Mouse (Mus musculus): ENCODE data around the gene Nacc1. TPM values are rescaled to one million over a fixed set of nuclear protein-coding genes. Genes with fewer than 3 reads are reported as not detected.

The Nacc1 gene
- polyA plus RNA-seq, 1 experiment from 2014 or later, result 21.3 TPM

GRCm38 (mm10) chr8:84640617-84641294 lies 46.9 kb downstream of the Nacc1 start:
- Histone ChIP-seq H3K9me3 (replicated peaks) (no peaks in the 10 kb centered on the region), H3K36me3 (no peaks in the 10 kb centered on the region), H3K27me3 (no peaks in the 10 kb centered on the region), H3K4me1 (peaks cover 22% of the 10 kb centered on the region), H3K27ac (no peak overlapping the region), H3K4me3 (no peak overlapping the region), H3K9ac (no peak overlapping the region), H3K4me2 (replicated peaks) (no peak overlapping the region)
- no peak for ATAC-seq (ENCODE audit: low FRiP score)
- 73% methylated on average over 7 of the region's 7 CpGs for WGBS

- Histone ChIP-seq H3K36me3 (no peaks in the 10 kb centered on the region), H3K9me3 (replicated peaks) (no peaks in the 10 kb centered on the region), H3K4me2 (replicated peaks) (peak overlapping the region; percentile 85), H3K27me3 (no peaks in the 10 kb centered on the region), H3K4me3 (peak overlapping the region; percentile 52), H3K27ac (no peak overlapping the region), H3K9ac (peak overlapping the region; percentile 8; the same call in 1 of the 2 replicates), H3K4me1 (peaks cover 29% of the 10 kb centered on the region)
- no peak for ATAC-seq (ENCODE audit: low FRiP score)
- 30% methylated on average over 9 of the region's 9 CpGs for WGBS
Observed at GRCm38 (mm10) chr8:84640010-84640588, 47.6 kb downstream of the Nacc1 start.

GRCm38 (mm10) chr8:84639162-84640009 lies 48.3 kb downstream of the Nacc1 start:
- H3K4me3 ChIP-seq, result peak overlapping the region; percentile 52
- WGBS, result under 1% methylated on average over 87 of the region's 106 CpGs
- H3K4me1 ChIP-seq, result peaks cover 36% of the 10 kb centered on the region
- H3K27ac ChIP-seq, result peak overlapping the region; percentile 92
- ATAC-seq (ENCODE audit: low FRiP score), result peak; percentile 91
- H3K4me2 ChIP-seq (replicated peaks), result peak overlapping the region; percentile 85
- H3K27me3 ChIP-seq, result no peaks in the 10 kb centered on the region
- peak overlapping the region; percentile 87 for H3K9ac ChIP-seq
- no peaks in the 10 kb centered on the region for H3K9me3 ChIP-seq (replicated peaks)
- no peaks in the 10 kb centered on the region for H3K36me3 ChIP-seq

- H3K27me3 ChIP-seq, result no peaks in the 10 kb centered on the region
- ATAC-seq (ENCODE audit: low FRiP score), result peak; percentile 38
- WGBS, result under 1% methylated on average over 40 of the region's 52 CpGs
- H3K36me3 ChIP-seq, result 0 out of 2 replicates have a peak, but pooled peaks cover under 1% of the 10 kb centered on the region
- H3K4me3 ChIP-seq, result peak overlapping the region; percentile 52
- H3K27ac ChIP-seq, result peak overlapping the region; percentile 92
- H3K4me2 ChIP-seq (replicated peaks), result peak overlapping the region; percentile 85
- peak overlapping the region; percentile 87 for H3K9ac ChIP-seq
- peaks cover 43% of the 10 kb centered on the region for H3K4me1 ChIP-seq
- no peaks in the 10 kb centered on the region for H3K9me3 ChIP-seq (replicated peaks)
Observed at GRCm38 (mm10) chr8:84638555-84639161, 49.0 kb downstream of the Nacc1 start.

GRCm38 (mm10) chr8:84637946-84638554 lies 49.6 kb downstream of the Nacc1 start:
- WGBS, result 43% methylated on average over 8 of the region's 8 CpGs
- H3K27ac ChIP-seq, result peak overlapping the region; percentile 92

GRCm38 (mm10) chr8:84636051-84636691 lies 51.5 kb downstream of the Nacc1 start:
- Histone ChIP-seq H3K4me1 (peaks cover 46% of the 10 kb centered on the region), H3K4me2 (replicated peaks) (no peak overlapping the region), H3K36me3 (0 out of 2 replicates have a peak, but pooled peaks cover 9% of the 10 kb centered on the region), H3K27ac (peak overlapping the region; percentile 93; the same call in 1 of the 2 replicates), H3K9me3 (replicated peaks) (no peaks in the 10 kb centered on the region), H3K4me3 (no peak overlapping the region), H3K27me3 (no peaks in the 10 kb centered on the region), H3K9ac (peak overlapping the region; percentile 54; the same call in 1 of the 2 replicates)
- no peak for ATAC-seq (ENCODE audit: low FRiP score)
- WGBS, result 85% methylated on average over 17 of the region's 17 CpGs

More at GRCm38 (mm10) chr8:84637946-84638554, 49.6 kb downstream of the Nacc1 start:
- Histone ChIP-seq H3K36me3 (0 out of 2 replicates have a peak, but pooled peaks cover 6% of the 10 kb centered on the region), H3K9ac (peak overlapping the region; percentile 87), H3K4me2 (replicated peaks) (peak overlapping the region; percentile 85), H3K9me3 (replicated peaks) (no peaks in the 10 kb centered on the region), H3K4me1 (peaks cover 46% of the 10 kb centered on the region), H3K27me3 (no peaks in the 10 kb centered on the region), H3K4me3 (peak overlapping the region; percentile 52)
- ATAC-seq (ENCODE audit: low FRiP score), result no peak

GRCm38 (mm10) chr8:84635397-84636050 lies 52.1 kb downstream of the Nacc1 start:
- no peak overlapping the region for H3K4me2 ChIP-seq (replicated peaks)
- 60% methylated on average over 13 of the region's 14 CpGs for WGBS

GRCm38 (mm10) chr8:84634849-84635304 lies 52.8 kb downstream of the Nacc1 start:
- peak; percentile 13 for ATAC-seq (ENCODE audit: low FRiP score)
- Histone ChIP-seq H3K9ac (peak overlapping the region; percentile 54), H3K4me2 (replicated peaks) (peak overlapping the region; percentile 30), H3K27ac (peak overlapping the region; percentile 93), H3K27me3 (no peaks in the 10 kb centered on the region), H3K9me3 (replicated peaks) (no peaks in the 10 kb centered on the region), H3K4me1 (peaks cover 41% of the 10 kb centered on the region), H3K4me3 (no peak overlapping the region), H3K36me3 (peaks cover 17% of the 10 kb centered on the region)
- 33% methylated on average over 9 of the region's 9 CpGs for WGBS

More at GRCm38 (mm10) chr8:84635397-84636050, 52.1 kb downstream of the Nacc1 start:
- Histone ChIP-seq H3K9me3 (replicated peaks) (no peaks in the 10 kb centered on the region), H3K27ac (peak overlapping the region; percentile 93), H3K4me1 (peaks cover 45% of the 10 kb centered on the region), H3K36me3 (0 out of 2 replicates have a peak, but pooled peaks cover 12% of the 10 kb centered on the region), H3K4me3 (no peak overlapping the region), H3K27me3 (no peaks in the 10 kb centered on the region), H3K9ac (peak overlapping the region; percentile 54)
- no peak for ATAC-seq (ENCODE audit: low FRiP score)

- no peak overlapping the region for H3K9ac ChIP-seq
- peaks cover 22% of the 10 kb centered on the region for H3K36me3 ChIP-seq
- H3K9me3 ChIP-seq (replicated peaks), result no peaks in the 10 kb centered on the region
- no peak overlapping the region for H3K4me2 ChIP-seq (replicated peaks)
- H3K4me1 ChIP-seq, result peaks cover 41% of the 10 kb centered on the region
- H3K27me3 ChIP-seq, result no peaks in the 10 kb centered on the region
- ATAC-seq (ENCODE audit: low FRiP score), result no peak
- WGBS, result 51% methylated on average over 10 of the region's 10 CpGs
- H3K4me3 ChIP-seq, result no peak overlapping the region
- peak overlapping the region; percentile 93 for H3K27ac ChIP-seq
Observed at GRCm38 (mm10) chr8:84633841-84634584, 53.6 kb downstream of the Nacc1 start.

- Histone ChIP-seq H3K36me3 (peaks cover 22% of the 10 kb centered on the region), H3K9ac (no peak overlapping the region), H3K4me1 (peaks cover 32% of the 10 kb centered on the region), H3K27me3 (no peaks in the 10 kb centered on the region), H3K27ac (no peak overlapping the region), H3K9me3 (replicated peaks) (no peaks in the 10 kb centered on the region), H3K4me3 (no peak overlapping the region), H3K4me2 (replicated peaks) (no peak overlapping the region)
- ATAC-seq (ENCODE audit: low FRiP score), result no peak
- WGBS, result 91% methylated on average over 4 of the region's 4 CpGs
Observed at GRCm38 (mm10) chr8:84631813-84632212, 55.8 kb downstream of the Nacc1 start.
